Mouse (Mus musculus) cortical plate, adult 2 months (tissue): ENCODE data around the gene 4930539E08Rik. TPM values are rescaled to one million over a fixed set of nuclear protein-coding genes. Genes with fewer than 3 reads are reported as not detected.

Source experiments
- H3K27ac ChIP-seq: fragments of 200-500 bp; 2 replicates; pipeline ENCODE4 v1.5.1; 2012; ENCODE audit warnings: low read length, control low read depth, inconsistent platforms; ENCODE audit not compliant: insufficient read depth
- H3K4me1 ChIP-seq: fragments of 200-500 bp; 2 replicates; pipeline ENCODE4 v1.6.1; 2011; ENCODE audit warnings: low read length; ENCODE audit not compliant: control insufficient read depth, insufficient read depth
- H3K4me3 ChIP-seq: fragments of 200-500 bp; 2 replicates; pipeline ENCODE4 v1.5.1; 2011; ENCODE audit warnings: mild to moderate bottlenecking, low read length, control low read depth; ENCODE audit not compliant: insufficient read depth
- CTCF ChIP-seq: fragments of 200-500 bp; IDR thresholded peaks from 2 replicates; pipeline ENCODE4 v1.5.1; 2011; ENCODE audit warnings: mild to moderate bottlenecking, control low read depth, low read length; ENCODE audit not compliant: insufficient read depth; ENCODE audit errors: extremely low read depth
- POLR2A ChIP-seq: fragments of 200-500 bp; IDR thresholded peaks from 2 replicates; pipeline ENCODE4 v1.6.1; 2011; ENCODE audit warnings: mild to moderate bottlenecking, low read length, control low read depth; ENCODE audit not compliant: insufficient read depth; ENCODE audit errors: extremely low read depth
- polyA plus RNA-seq: library from polyadenylated mRNA; depleted of rRNA; stranded (reverse); fragments of >200 nt; gene quantifications from 2 replicates; pipeline ENCODE4 v1.2.3, GENCODE M21; 2012

4930539E08Rik gene
- polyA plus RNA-seq, 1 experiment, result 7.6 TPM

DNA sequence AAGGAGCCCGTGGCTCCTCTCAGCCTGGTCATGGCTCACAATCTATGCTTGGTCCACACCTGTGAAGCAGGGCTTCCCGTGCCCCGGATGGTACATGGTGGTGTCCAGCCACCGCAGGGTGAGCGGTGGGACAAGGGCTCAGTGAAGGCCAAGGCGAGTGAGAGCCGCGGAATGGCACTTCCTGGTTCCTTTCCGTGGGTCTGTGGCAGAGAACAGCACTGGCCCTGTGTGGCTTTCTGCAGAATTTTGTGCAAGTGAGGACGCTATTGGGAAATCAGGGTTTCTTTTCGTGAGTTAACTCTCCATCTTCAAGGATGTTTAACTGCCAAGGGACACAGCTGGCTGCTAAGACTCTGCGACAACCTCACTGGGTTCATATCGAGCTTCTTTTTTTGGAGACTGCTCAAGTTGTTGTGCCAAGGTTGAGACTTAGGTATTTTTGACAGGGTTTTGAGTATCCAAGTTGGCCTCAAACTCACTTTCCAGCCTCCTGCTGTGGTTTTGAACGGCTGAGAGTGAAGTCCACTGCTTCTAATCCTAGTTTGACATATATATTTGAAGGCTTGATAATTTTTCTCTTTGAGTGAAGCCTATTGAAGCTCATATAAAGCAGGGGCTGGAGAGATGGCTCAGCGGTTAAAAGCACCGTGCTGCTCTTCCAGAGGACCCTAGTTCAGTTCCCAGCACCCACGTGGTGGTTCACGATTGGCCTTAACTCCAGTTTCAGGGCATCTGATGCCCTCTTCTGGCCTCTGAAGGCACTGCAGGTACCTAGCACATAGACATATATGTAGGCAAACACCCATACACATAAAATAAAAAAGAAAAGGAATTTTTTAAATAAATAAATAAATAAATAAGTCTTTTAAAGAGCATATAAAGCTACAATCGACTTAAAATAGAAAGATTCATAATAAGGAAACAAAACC is 32.2 kb upstream of the 4930539E08Rik start:
- Histone ChIP-seq H3K27ac (no peak overlapping the region), H3K4me3 (no peak overlapping the region), H3K4me1 (no peaks in the 10 kb centered on the region)
- TF ChIP-seq CTCF (no peak), POLR2A (no peak)

GRCm38 (mm10) chr17:28944481-28944880 is 29.4 kb upstream of the 4930539E08Rik start:
- TF ChIP-seq CTCF, result no peak
- TF ChIP-seq POLR2A, result no peak
- no peaks in the 10 kb centered on the region for H3K4me1 ChIP-seq
- H3K4me3 ChIP-seq, result no peak overlapping the region
- H3K27ac ChIP-seq, result no peak overlapping the region

DNA sequence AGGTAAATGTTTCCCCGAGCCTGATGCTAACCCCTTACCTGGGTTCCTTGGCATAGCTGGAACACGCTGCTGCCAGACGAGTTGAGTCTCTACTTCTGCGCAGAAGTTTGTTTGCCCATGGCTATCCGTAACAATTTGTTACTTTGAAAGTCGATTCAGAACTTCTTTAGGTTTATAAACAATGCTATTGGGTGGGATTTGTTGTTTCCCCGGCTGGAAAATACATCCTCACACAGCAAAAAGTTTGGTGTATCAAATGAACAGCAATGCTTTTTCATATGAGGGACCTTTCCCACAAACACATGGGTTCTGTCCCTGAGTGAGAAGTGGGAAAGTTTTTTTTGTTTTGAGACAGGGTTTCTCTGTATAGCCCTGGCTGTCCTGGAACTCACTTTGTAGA is 28.6 kb upstream of the 4930539E08Rik start, which contains the start of gene Pxt1:
Gene Pxt1 (minus strand): TSS at position 101 of the 400 bp plus-strand sequence.
- TF ChIP-seq CTCF (no peak), POLR2A (no peak)
- Histone ChIP-seq H3K4me3 (no peak within 1 kb of the TSS), H3K27ac (no peak within 1 kb of the TSS), H3K4me1 (no peaks in the 10 kb centered on the region)

GRCm38 (mm10) chr17:28942101-28942500 is 27.0 kb upstream of the 4930539E08Rik start:
- TF ChIP-seq POLR2A (no peak), CTCF (no peak)
- Histone ChIP-seq H3K4me3 (no peak overlapping the region), H3K4me1 (no peaks in the 10 kb centered on the region), H3K27ac (no peak overlapping the region)

DNA sequence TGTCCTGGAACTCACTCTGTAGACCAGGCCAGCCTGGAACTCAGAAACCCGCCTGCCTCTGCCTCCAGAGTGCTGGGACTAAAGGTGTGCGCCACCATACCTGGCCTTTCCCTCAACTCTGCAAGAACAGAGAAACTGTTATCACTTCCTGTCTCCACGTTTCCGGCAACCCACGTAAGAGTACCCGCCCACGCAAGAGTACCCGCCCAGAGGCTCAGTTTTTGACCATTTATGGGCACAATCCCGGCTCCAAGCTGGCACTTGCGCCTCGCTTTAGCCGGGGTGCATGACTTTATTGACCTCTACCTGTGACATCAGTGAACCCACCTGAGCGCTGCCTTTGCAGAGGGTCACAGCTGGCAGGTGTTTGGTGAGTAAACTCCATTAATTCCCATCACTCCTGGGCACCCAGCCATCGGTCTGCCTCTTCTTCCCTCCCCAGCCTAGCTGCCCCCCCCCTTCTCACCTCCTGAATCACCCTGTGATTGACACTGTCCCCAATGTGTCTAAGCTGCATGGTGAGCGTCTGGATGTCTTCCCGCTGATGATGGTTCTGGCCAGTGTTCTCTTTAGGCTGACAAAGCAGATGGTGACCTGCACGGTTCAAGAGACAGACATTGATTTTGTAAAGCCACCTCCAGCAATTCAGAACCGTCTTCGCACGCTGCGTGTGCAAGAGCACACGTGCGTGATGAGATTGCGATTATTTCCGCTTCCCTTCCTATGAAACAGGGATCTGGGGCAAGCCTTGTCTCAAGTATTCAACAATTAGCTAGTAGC is 25.8 kb upstream of the 4930539E08Rik start:
- H3K4me3 ChIP-seq, result no peak overlapping the region
- no peaks in the 10 kb centered on the region for H3K4me1 ChIP-seq
- no peak overlapping the region for H3K27ac ChIP-seq
- TF ChIP-seq CTCF, result no peak
- no peak for TF ChIP-seq POLR2A

DNA sequence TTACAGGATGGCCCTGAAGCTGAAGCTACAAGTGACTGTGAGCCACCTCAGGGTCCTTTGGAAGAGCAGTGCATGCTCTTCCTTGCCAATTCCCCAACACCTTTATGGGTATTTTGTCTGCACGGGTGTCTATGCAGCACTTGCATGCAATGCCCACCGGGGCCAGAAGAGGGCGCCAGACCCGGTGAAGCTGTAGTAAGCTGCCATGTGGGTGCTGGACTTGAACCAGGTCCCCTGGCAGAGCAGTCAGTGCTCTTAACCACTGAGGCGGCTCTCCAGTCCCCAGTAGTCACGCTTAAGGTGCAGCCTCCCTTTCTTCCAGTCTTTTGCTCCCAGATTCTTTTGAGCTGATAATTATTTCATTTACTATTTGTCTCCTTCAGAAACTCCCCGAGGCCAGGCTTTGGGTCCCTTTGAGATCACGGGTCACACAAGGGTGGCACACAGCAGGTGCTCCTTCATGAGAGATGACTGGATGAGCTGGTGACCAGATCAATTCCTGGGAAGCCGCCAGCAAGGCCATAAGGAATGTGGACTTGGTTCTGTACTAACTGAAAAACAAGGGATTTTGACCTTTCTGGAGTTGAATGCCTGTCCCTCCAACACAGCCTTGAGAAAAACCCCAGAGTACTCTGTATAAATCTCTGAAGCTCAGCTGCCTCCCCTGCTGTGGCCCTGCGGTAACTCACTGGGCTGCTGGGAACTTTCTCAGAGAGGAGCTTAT is 21.7 kb upstream of the 4930539E08Rik start:
- no peak overlapping the region for H3K4me3 ChIP-seq
- no peaks in the 10 kb centered on the region for H3K4me1 ChIP-seq
- TF ChIP-seq POLR2A (no peak), CTCF (0 out of 2 replicates have a peak, but pooled peaks have one; percentile 9)
- H3K27ac ChIP-seq, result no peak overlapping the region

DNA sequence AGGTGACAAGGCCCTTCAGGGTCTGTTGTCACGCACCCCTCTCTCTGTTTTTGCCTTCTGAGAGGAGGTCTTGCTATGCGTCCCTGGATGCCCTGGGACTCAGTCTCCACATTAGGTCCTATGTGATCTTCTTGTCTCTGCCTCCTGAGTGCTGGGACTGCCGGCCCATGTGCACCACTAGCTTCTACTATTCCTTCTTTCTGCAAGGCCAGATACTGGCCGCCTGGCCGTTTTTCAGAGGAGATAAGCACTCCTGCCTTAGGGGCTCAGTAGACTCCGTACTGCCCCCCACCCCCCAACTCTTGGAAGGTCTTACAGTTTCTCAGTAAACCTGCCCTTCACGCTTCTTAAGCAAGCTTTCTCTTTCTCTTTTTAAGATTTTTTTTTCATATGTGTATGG is 21.0 kb upstream of the 4930539E08Rik start:
- Histone ChIP-seq H3K4me1 (no peaks in the 10 kb centered on the region), H3K27ac (no peak overlapping the region), H3K4me3 (no peak overlapping the region)
- TF ChIP-seq CTCF, result no peak
- no peak for TF ChIP-seq POLR2A

DNA sequence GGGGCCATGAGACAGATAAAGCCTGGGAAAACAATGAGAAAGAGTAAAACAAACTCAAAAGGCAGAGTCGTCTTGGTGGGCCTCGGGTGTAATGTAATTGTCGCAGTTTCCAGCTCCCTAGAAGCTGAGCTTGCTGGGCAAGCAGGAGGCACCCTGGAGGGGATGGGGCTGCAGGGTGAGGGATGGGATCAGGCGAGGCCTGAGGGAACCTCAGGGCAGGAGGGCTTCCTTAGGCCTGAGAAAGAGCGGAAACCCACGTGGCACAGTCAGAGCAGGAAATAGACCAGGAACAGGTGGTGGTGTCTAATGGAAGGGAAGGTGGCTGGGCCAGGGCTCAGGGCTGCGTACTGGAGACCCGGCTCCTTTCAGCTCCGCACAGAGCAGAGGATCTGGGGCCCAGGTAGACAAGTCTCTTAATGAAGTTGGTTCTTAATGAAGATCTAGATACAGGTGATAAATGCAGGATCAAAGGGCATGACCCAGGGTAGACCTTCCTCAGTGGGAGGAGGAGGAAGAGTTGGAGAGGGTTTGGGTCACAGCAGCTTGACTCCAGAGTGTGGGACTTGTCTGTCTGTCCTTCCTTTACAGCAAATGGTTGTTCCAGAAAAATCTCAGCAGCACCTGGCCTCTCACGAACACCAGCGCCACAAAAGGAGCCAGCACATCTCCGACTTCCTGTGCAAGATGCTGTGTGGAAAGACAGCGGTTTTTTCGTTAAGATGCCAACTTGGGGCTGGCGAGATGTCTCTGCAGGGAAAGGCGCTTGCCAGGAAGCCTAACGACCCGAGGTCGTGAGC is 19.2 kb upstream of the 4930539E08Rik start:
- H3K4me3 ChIP-seq, result no peak overlapping the region
- no peak overlapping the region for H3K27ac ChIP-seq
- no peak for TF ChIP-seq POLR2A
- TF ChIP-seq CTCF, result no peak
- peaks cover 1% of the 10 kb centered on the region; the same call in 1 of the 2 replicates for H3K4me1 ChIP-seq

- no peak for TF ChIP-seq CTCF
- TF ChIP-seq POLR2A, result no peak
- Histone ChIP-seq H3K4me3 (no peak overlapping the region), H3K27ac (no peak overlapping the region), H3K4me1 (peaks cover 1% of the 10 kb centered on the region; the same call in 1 of the 2 replicates)
These were observed 17.1 kb upstream of the 4930539E08Rik start for GRCm38 (mm10) chr17:28932274-28932673.
